Mouse (Mus musculus): Measurements from ENCODE around the gene Aspa.

GRCm38 (mm10) chr11:73333357-73333756 lies 4.0 kb upstream of the Aspa start:
- TF ChIP-seq CTCF (IDR thresholded peaks at IDR 0.05; ENCODE audit: extremely low read depth, insufficient read depth, insufficient read length, insufficient replicate concordance) (no peak), POLR2A (IDR thresholded peaks at IDR 0.05; ENCODE audit: low read depth, low read length) (no peak)

All from spleen, adult 2 months (tissue).